Mouse (Mus musculus) embryonic fibroblast, embryonic 13.5 days (primary cell): Measurements from ENCODE around the gene Morn3. TPM values are rescaled to one million over a fixed set of nuclear protein-coding genes. Genes with fewer than 3 reads are reported as not detected.

Source experiments
- H3K27ac ChIP-seq: 2 replicates; pipeline ENCODE4 v1.5.1; 2012; ENCODE audit warnings: low read length, control low read depth, inconsistent platforms; ENCODE audit not compliant: insufficient read depth
- H3K4me1 ChIP-seq: 2 replicates; pipeline ENCODE4 v1.6.1; 2011; ENCODE audit warnings: low read length; ENCODE audit not compliant: control insufficient read depth, insufficient read depth
- H3K4me3 ChIP-seq: 2 replicates; pipeline ENCODE4 v1.5.1; 2011; ENCODE audit warnings: mild to moderate bottlenecking, control low read depth, low read length; ENCODE audit not compliant: insufficient read depth
- CTCF ChIP-seq: IDR thresholded peaks from 2 replicates; pipeline ENCODE4 v1.5.1; 2011; ENCODE audit warnings: mild to moderate bottlenecking, control low read depth, low read length, moderate library complexity, borderline replicate concordance; ENCODE audit not compliant: insufficient read depth
- POLR2A ChIP-seq: IDR thresholded peaks from 2 replicates; pipeline ENCODE4 v1.6.1; 2011; ENCODE audit warnings: low read depth, mild to moderate bottlenecking, control low read depth, low read length, moderate library complexity
- polyA plus RNA-seq: library from polyadenylated mRNA; stranded (reverse); fragments of >200 nt; gene quantifications from 2 replicates; pipeline ENCODE4 v1.2.4, GENCODE M21; 2011; ENCODE audit warnings: low read depth; ENCODE audit not compliant: missing spikeins, insufficient read length

Morn3 gene
- polyA plus RNA-seq, 1 experiment, result not detected

DNA sequence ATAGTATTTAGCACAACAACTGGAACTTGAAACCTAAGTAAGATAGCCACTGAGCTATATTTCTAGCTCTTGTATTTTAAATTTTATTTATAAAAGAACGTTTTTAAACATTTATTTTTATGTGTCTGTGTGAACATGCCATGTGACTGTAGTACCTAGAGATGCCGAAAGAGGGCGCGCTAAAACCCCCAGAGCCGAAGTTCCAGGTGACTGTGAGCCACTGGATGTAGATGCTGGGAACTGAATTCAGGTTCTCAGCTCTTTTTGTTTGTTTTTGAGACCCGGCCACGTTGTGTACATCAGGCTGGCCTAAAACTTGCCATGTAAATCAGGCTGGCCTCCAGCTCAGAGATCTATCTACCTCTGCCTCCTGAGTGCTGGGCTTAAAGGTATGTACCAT lies 3.0 kb downstream of the Morn3 start:
- no peak overlapping the region for H3K27ac ChIP-seq
- H3K4me1 ChIP-seq, result no peaks in the 10 kb centered on the region
- TF ChIP-seq CTCF (no peak), POLR2A (no peak)
- no peak overlapping the region for H3K4me3 ChIP-seq

DNA sequence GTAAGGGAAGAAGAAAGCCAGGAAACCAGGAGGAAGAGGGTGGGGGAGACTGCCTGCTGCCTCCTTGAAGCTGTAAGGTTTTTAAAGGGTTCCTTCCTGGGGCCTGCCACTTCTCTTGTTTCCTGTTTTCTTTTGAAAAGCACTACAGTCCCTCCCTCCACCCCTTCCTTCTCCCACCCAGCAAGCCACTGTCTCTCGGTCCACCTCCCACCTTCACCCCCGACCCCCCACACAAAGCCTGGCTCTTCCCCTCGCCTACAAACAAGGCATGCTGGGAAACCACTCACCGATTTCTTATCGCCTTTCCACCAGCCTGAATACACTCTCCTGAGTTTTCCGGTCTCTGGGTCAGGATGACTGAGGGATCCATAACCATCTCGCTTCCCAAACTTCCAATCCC lies 6.0 kb downstream of the Morn3 start:
- H3K27ac ChIP-seq, result no peak overlapping the region
- TF ChIP-seq POLR2A, result no peak
- TF ChIP-seq CTCF, result no peak
- no peaks in the 10 kb centered on the region for H3K4me1 ChIP-seq
- no peak overlapping the region for H3K4me3 ChIP-seq

DNA sequence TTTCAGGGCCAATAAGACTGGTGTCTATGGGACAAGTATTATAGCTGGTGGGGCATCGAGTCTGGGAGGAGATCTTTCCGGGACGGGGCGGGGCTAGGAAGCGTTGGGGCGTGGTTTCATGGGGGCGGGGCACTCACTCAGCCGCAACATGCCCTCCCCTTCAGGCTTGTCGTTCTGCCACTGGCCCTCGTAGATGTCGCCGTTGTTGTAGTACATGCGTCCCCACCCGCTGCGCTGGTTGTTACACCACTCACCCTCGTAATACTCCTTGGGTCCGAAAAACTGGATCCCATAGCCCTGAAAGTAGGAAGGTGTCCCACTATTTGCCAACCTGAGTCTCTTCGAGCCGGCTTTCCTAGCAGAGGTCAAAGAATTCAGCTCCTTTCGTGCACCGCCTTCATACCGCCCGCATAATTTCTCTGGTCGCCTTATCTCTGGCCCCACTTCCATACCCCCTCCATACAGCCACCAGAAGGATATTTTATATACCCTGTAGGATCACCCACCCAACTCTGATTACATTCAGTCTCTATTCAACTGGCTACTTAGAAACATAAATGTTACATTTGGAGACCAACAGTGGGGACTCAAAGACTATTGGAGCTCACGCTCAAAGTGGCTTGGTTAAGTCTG lies 7.6 kb downstream of the Morn3 start:
- TF ChIP-seq CTCF (no peak), POLR2A (no peak)
- Histone ChIP-seq H3K4me3 (peak overlapping the region; percentile 28), H3K4me1 (0 out of 2 replicates have a peak, but pooled peaks cover 3% of the 10 kb centered on the region), H3K27ac (no peak overlapping the region)

DNA sequence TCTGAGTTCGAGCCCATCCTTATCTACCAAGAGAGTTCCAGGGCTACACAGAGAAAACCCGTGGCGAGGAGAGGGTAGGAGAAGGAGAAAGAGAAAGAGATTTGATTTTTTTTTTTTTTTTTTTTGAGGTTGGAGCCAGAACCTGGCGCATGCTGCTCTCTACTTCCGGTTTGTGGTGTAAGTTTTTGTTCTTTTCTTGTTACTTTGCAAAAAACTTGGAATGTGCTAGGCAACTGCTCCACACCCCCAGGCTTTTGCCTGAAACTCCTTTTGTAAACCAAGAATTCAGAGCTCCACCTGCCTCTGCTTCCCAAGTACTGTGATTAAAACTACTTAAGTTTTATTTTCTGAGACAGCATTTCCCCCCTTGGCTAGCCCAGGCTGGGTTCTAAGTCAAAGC lies 8.7 kb downstream of the Morn3 start:
- TF ChIP-seq POLR2A (no peak), CTCF (no peak)
- no peak overlapping the region for H3K4me3 ChIP-seq
- H3K4me1 ChIP-seq, result 0 out of 2 replicates have a peak, but pooled peaks cover 3% of the 10 kb centered on the region
- no peak overlapping the region for H3K27ac ChIP-seq

DNA sequence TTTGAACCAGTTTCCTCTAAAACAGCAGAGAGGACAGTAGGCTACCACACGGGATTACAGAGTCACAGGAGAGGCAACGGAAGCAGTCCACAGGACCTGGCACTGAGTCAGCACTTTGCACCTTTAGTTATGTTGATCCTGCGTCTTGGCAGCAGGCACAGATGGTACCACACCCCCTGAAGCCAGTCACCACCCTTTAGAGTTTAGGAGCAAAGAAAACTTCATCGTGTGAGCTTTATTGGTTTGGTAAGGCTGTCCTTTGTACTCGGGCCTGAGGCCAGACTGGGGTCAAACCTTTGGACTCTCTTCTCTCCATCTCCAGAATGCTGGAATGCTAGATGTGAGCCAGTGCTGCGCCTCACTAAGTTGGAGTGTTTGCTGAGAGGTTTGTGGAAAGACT lies 11.3 kb downstream of the Morn3 start:
- Histone ChIP-seq H3K4me3 (no peak overlapping the region), H3K4me1 (0 out of 2 replicates have a peak, but pooled peaks cover 3% of the 10 kb centered on the region), H3K27ac (no peak overlapping the region)
- TF ChIP-seq POLR2A (no peak), CTCF (no peak)

DNA sequence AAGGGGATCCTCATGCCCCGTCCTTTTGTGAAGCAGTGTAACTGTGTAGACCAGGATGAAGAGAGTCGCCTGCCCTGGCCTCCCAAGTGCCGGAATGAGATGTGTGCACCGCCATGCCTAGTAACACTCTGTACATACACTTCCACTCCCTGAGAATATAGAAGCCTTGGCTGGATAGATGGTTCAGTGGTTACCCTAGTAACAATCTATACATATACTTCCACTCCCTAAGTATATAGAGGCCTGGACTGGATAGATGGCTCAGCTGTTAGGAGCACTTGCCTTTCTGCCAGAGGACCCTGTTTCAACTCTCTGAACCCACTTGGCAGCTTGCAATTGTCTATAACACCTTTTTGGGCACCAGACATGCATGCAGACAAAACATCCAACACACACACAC lies 11.7 kb downstream of the Morn3 start:
- Histone ChIP-seq H3K4me1 (0 out of 2 replicates have a peak, but pooled peaks cover 3% of the 10 kb centered on the region), H3K27ac (no peak overlapping the region), H3K4me3 (no peak overlapping the region)
- TF ChIP-seq POLR2A, result no peak
- no peak for TF ChIP-seq CTCF

DNA sequence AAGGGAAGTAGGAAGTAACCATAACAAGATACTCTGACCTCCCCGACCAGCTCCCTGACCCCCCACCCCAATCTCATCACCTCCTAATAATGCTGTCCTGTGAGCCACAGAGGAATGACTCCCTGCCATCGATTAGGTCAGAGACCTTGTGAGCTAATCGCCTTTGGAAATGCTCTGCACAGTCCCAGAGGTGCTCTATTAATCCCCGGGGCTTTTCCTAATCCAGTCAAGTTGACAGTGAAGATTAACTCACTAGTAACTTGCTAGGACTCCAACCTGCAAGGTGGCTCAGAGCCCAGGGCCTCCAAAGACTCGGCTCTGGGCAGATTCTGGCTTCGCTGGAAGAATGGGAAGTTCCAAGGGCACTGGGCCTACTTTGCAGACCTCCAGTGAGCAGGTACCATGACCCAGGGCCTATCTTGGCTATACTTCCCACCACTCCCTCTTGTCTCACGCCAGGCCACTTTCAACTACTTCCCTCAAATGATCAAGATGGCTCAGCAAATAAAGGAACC lies 13.1 kb downstream of the Morn3 start:
- Histone ChIP-seq H3K4me3 (no peak overlapping the region), H3K27ac (no peak overlapping the region), H3K4me1 (0 out of 2 replicates have a peak, but pooled peaks cover 3% of the 10 kb centered on the region)
- no peak for TF ChIP-seq CTCF
- TF ChIP-seq POLR2A, result no peak

DNA sequence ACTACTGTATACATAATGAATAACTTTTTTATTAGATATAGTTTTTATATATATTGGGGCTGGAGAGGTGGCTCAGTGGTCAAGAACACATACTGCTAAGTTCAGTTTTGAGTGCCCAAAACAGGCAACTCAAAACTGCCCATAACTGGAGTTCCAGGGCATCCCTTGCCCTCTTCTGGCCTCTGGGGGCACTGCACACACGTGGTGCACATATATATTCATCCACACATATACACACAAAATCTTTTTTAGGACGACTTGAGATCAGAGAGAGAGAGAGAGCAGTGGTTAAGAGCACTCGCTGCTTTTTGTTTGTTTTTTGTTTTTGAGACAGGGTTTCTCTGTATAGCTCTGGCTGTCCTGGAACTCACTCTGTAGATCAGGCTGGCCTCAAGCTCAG lies 15.5 kb downstream of the Morn3 start:
- Histone ChIP-seq H3K27ac (no peak overlapping the region), H3K4me1 (0 out of 2 replicates have a peak, but pooled peaks cover 3% of the 10 kb centered on the region), H3K4me3 (no peak overlapping the region)
- TF ChIP-seq POLR2A, result no peak
- TF ChIP-seq CTCF, result no peak

DNA sequence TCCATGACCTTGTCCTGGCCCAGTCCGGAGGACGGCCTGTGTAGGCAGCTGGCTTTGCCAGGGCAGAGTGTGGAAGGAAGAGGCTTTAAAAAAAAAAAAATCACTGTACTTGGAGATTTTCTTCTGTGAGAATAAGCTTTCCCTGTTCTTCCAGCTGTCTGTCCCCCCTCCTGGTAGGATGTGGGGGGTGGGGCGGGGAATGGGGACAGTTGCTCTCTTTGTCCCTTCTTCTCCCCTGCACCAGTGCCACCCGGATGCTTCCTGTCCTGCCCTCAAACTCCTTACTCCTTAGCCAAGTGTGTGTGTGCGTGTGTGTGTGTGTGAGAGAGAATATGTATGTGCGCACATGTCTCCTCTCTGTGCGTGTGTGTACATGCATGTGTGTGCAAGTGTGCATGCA lies 17.1 kb downstream of the Morn3 start:
- TF ChIP-seq CTCF (no peak), POLR2A (no peak)
- Histone ChIP-seq H3K27ac (no peak overlapping the region), H3K4me3 (no peak overlapping the region), H3K4me1 (no peaks in the 10 kb centered on the region)

DNA sequence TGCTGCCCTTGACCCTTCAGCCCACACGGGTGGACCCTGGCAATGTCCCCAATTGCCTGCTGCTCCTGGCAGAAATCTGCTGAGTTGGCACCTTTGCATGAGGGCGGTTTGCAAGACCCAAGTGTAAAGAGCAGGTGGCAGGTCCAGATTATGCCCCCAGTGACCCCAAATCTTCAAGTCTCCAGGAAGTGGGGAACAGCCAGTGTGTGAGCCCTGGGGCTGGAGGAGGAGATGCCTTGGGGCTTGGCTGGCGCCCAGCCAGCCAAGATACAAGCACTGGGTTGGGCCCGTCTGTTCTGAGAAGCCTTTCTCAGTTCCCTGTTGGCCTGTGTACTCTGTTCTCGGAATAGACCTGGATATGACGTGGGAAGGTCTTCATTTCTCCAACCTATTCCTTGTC lies 19.4 kb downstream of the Morn3 start:
- Histone ChIP-seq H3K4me3 (no peak overlapping the region), H3K4me1 (no peaks in the 10 kb centered on the region), H3K27ac (no peak overlapping the region)
- TF ChIP-seq CTCF (no peak), POLR2A (no peak)
